Mouse (Mus musculus) olfactory bulb, adult 2 months (tissue): ENCODE measurements at regions not wholly inside any gene's neighbourhood (a gene's known extent, or its start where the extent isn't known, plus 50 kb on each side); places are given as distances from the start of the nearest gene placed in this dataset.

Source experiments
- H3K27ac ChIP-seq: fragments of 200-500 bp; 2 replicates; pipeline ENCODE4 v1.5.1; 2012; ENCODE audit warnings: low read depth, low read length; ENCODE audit not compliant: insufficient read depth
- H3K4me1 ChIP-seq: fragments of 200-500 bp; 2 replicates; pipeline ENCODE4 v1.6.1; 2012; ENCODE audit warnings: low read length; ENCODE audit not compliant: control insufficient read depth, insufficient read depth
- H3K4me3 ChIP-seq: fragments of 200-500 bp; 2 replicates; pipeline ENCODE4 v1.5.1; 2012; ENCODE audit warnings: mild to moderate bottlenecking, low read depth, low read length, moderate library complexity; ENCODE audit not compliant: insufficient read depth
- CTCF ChIP-seq: fragments of 200-500 bp; IDR thresholded peaks from 2 replicates; pipeline ENCODE4 v1.5.1; 2012; ENCODE audit warnings: low read depth, mild to moderate bottlenecking, low read length, moderate library complexity; ENCODE audit not compliant: insufficient read depth
- POLR2A ChIP-seq: fragments of 200-500 bp; IDR thresholded peaks from 2 replicates; pipeline ENCODE4 v1.6.1; 2012; ENCODE audit warnings: mild to moderate bottlenecking, low read depth, low read length, moderate library complexity; ENCODE audit not compliant: insufficient read depth
- WGBS: fragments of 180-500 bp; shearing (Covaris S2); methylation state at CpG from one replicate; pipeline ENCODE4 v1.1.7; 2018; 5-methylcytosine and 5-hydroxymethylcytosine counted together

- no peak for TF ChIP-seq POLR2A
- TF ChIP-seq CTCF, result no peak
- Histone ChIP-seq H3K4me3 (no peak overlapping the region), H3K27ac (no peak overlapping the region), H3K4me1 (no peaks in the 10 kb centered on the region)
- 24% methylated on average over 2 of the region's 2 CpGs for WGBS
Observed at GRCm38 (mm10) chr13:26536575-26536974, 233.4 kb downstream of the Hdgfl1 start.

- H3K4me1 ChIP-seq, result no peaks in the 10 kb centered on the region
- H3K27ac ChIP-seq, result no peak overlapping the region
- TF ChIP-seq POLR2A (no peak), CTCF (no peak)
- no peak overlapping the region for H3K4me3 ChIP-seq
Observed at GRCm38 (mm10) chr13:26532761-26533160, 237.2 kb downstream of the Hdgfl1 start.

- WGBS, result 45% methylated on average over 1 of the region's 1 CpGs
- H3K4me3 ChIP-seq, result no peak overlapping the region
- no peaks in the 10 kb centered on the region for H3K4me1 ChIP-seq
- no peak for TF ChIP-seq CTCF
- TF ChIP-seq POLR2A, result no peak
- H3K27ac ChIP-seq, result no peak overlapping the region
Observed at GRCm38 (mm10) chr13:26519054-26519453, 250.9 kb downstream of the Hdgfl1 start.

- Histone ChIP-seq H3K27ac (no peak overlapping the region), H3K4me3 (no peak overlapping the region), H3K4me1 (no peaks in the 10 kb centered on the region)
- TF ChIP-seq POLR2A (no peak), CTCF (no peak)
- 95% methylated on average over 5 of the region's 5 CpGs for WGBS
Observed at GRCm38 (mm10) chr13:26518425-26518824, 251.5 kb downstream of the Hdgfl1 start.

- H3K4me1 ChIP-seq, result no peaks in the 10 kb centered on the region
- no peak overlapping the region for H3K4me3 ChIP-seq
- TF ChIP-seq CTCF (no peak), POLR2A (no peak)
- 63% methylated on average over 4 of the region's 4 CpGs for WGBS
- no peak overlapping the region for H3K27ac ChIP-seq
Observed at GRCm38 (mm10) chr13:26517646-26518045, 252.3 kb downstream of the Hdgfl1 start.

GRCm38 (mm10) chr13:26510448-26510847 is 259.5 kb downstream of the Hdgfl1 start:
- H3K27ac ChIP-seq, result no peak overlapping the region
- 72% methylated on average over 4 of the region's 4 CpGs for WGBS
- TF ChIP-seq POLR2A (no peak), CTCF (no peak)
- no peaks in the 10 kb centered on the region for H3K4me1 ChIP-seq
- no peak overlapping the region for H3K4me3 ChIP-seq

- no peak overlapping the region for H3K4me3 ChIP-seq
- no peaks in the 10 kb centered on the region for H3K4me1 ChIP-seq
- WGBS, result 94% methylated on average over 3 of the region's 3 CpGs
- TF ChIP-seq POLR2A, result no peak
- no peak for TF ChIP-seq CTCF
- H3K27ac ChIP-seq, result no peak overlapping the region
Observed at GRCm38 (mm10) chr13:26509841-26510240, 260.1 kb downstream of the Hdgfl1 start.

GRCm38 (mm10) chr13:26503744-26504143 is 266.2 kb downstream of the Hdgfl1 start:
- H3K4me1 ChIP-seq, result no peaks in the 10 kb centered on the region
- H3K4me3 ChIP-seq, result no peak overlapping the region
- 98% methylated on average over 1 of the region's 1 CpGs for WGBS
- no peak overlapping the region for H3K27ac ChIP-seq
- TF ChIP-seq POLR2A, result no peak
- no peak for TF ChIP-seq CTCF

- WGBS, result 36% methylated on average over 2 of the region's 2 CpGs
- H3K4me3 ChIP-seq, result no peak overlapping the region
- H3K27ac ChIP-seq, result no peak overlapping the region
Observed at GRCm38 (mm10) chr13:26497086-26497485, 272.9 kb downstream of the Hdgfl1 start.

GRCm38 (mm10) chr13:26495871-26496270 is 274.1 kb downstream of the Hdgfl1 start:
- no peak overlapping the region for H3K4me3 ChIP-seq
- TF ChIP-seq POLR2A (no peak), CTCF (no peak)
- no peaks in the 10 kb centered on the region for H3K4me1 ChIP-seq
- H3K27ac ChIP-seq, result no peak overlapping the region

More at GRCm38 (mm10) chr13:26497086-26497485, 272.9 kb downstream of the Hdgfl1 start:
- TF ChIP-seq POLR2A (no peak), CTCF (no peak)
- H3K4me1 ChIP-seq, result no peaks in the 10 kb centered on the region
